Mouse (Mus musculus) c-Kit-positive CD71-positive TER-119-negative erythroid progenitor cells, embryonic 14.5 days (primary cell): Measurements from ENCODE around the gene Rab21.
"Not testable (repeated sequence)": the region's sequence is repeated elsewhere in the genome, so short reads cannot be mapped to it uniquely, and the experiment has no call there.

Experiments
- DNase-seq: peaks from one replicate; pipeline ENCODE4 v3.0.0-alpha.2; 2013; ENCODE audit warnings: low read depth

The Rab21 gene

GRCm38 (mm10) chr10:115328514-115328913, 13.1 kb upstream of the Rab21 start:
- DNase-seq: no peak

GRCm38 (mm10) chr10:115323295-115323694, 7.9 kb upstream of the Rab21 start:
- peak; percentile 60 for DNase-seq

GRCm38 (mm10) chr10:115321317-115322035, 6.1 kb upstream of the Rab21 start:
- DNase-seq: no peak

GRCm38 (mm10) chr10:115318388-115318787, 3.0 kb upstream of the Rab21 start:
- not testable (repeated sequence) for DNase-seq

- DNase-seq: peak; percentile 42
Observed at GRCm38 (mm10) chr10:115316313-115316712, 919 bp upstream of the Rab21 start.

GRCm38 (mm10) chr10:115314582-115315452, 577 bp downstream of the Rab21 start:
- DNase-seq: peak; percentile 31

GRCm38 (mm10) chr10:115314287-115314581, 1.2 kb downstream of the Rab21 start:
- DNase-seq: no peak

GRCm38 (mm10) chr10:115313641-115314286, 1.6 kb downstream of the Rab21 start:
- DNase-seq: no peak

- no peak for DNase-seq
Observed at GRCm38 (mm10) chr10:115312732-115313131, 2.7 kb downstream of the Rab21 start.

- DNase-seq: no peak
Observed at GRCm38 (mm10) chr10:115312194-115312593, 3.2 kb downstream of the Rab21 start.

- DNase-seq: no peak
Observed at GRCm38 (mm10) chr10:115311263-115311965, 4.0 kb downstream of the Rab21 start.

- no peak for DNase-seq
Observed at GRCm38 (mm10) chr10:115309191-115309590, 6.2 kb downstream of the Rab21 start.

- no peak for DNase-seq
Observed at GRCm38 (mm10) chr10:115307331-115307875, 8.0 kb downstream of the Rab21 start.

GRCm38 (mm10) chr10:115298683-115299082, 16.7 kb downstream of the Rab21 start:
- no peak for DNase-seq

GRCm38 (mm10) chr10:115297582-115297981, 17.8 kb downstream of the Rab21 start:
- DNase-seq: no peak

- DNase-seq: no peak
Observed at GRCm38 (mm10) chr10:115296401-115296935, 18.9 kb downstream of the Rab21 start.

- DNase-seq: no peak
Observed at GRCm38 (mm10) chr10:115295162-115295561, 20.2 kb downstream of the Rab21 start.

GRCm38 (mm10) chr10:115294715-115295114, 20.7 kb downstream of the Rab21 start:
- no peak for DNase-seq

- no peak for DNase-seq
Observed at GRCm38 (mm10) chr10:115293946-115294345, 21.4 kb downstream of the Rab21 start.

- DNase-seq: no peak
Observed at GRCm38 (mm10) chr10:115290671-115291070, 24.7 kb downstream of the Rab21 start.

- DNase-seq: no peak
Observed at GRCm38 (mm10) chr10:115288856-115289255, 26.5 kb downstream of the Rab21 start.

GRCm38 (mm10) chr10:115284170-115284569, 31.2 kb downstream of the Rab21 start:
- no peak for DNase-seq
